Mouse (Mus musculus) embryonic facial prominence, embryonic 12.5 days (tissue): ENCODE measurements around the gene Slc25a22. TPM values are rescaled to one million over a fixed set of nuclear protein-coding genes. Genes with fewer than 3 reads are reported as not detected.

Experiments
- ATAC-seq: fragments of 200-750 bp; cut with Nextera tagmentation; 2 replicates; pipeline ENCODE4 v1.8.0; 2017; ENCODE audit not compliant: insufficient number of reproducible peaks, insufficient read depth, low FRiP score, low TSS enrichment
- H3K27ac ChIP-seq: fragments of 300-500 bp; sonication (generic); 2 replicates; pipeline ENCODE4 v1.5.1; 2016; ENCODE audit warnings: mild to moderate bottlenecking
- H3K27me3 ChIP-seq: fragments of 300-500 bp; sonication (generic); 2 replicates; pipeline ENCODE4 v1.6.1; 2016; ENCODE audit warnings: mild to moderate bottlenecking, moderate library complexity
- H3K36me3 ChIP-seq: fragments of 300-500 bp; sonication (generic); 2 replicates; pipeline ENCODE4 v1.6.1; 2016; ENCODE audit warnings: mild to moderate bottlenecking
- H3K4me1 ChIP-seq: fragments of 300-500 bp; sonication (generic); 2 replicates; pipeline ENCODE4 v1.6.1; 2016
- H3K4me2 ChIP-seq: fragments of 300-500 bp; sonication (generic); replicated peaks from 2 replicates; pipeline ENCODE4 v1.6.1; 2016; ENCODE audit warnings: mild to moderate bottlenecking, moderate library complexity
- H3K4me3 ChIP-seq: fragments of 300-500 bp; sonication (generic); 2 replicates; pipeline ENCODE4 v1.5.1; 2016; ENCODE audit warnings: mild to moderate bottlenecking
- H3K9ac ChIP-seq: fragments of 300-500 bp; sonication (generic); 2 replicates; pipeline ENCODE4 v1.6.1; 2016; ENCODE audit warnings: mild to moderate bottlenecking, moderate library complexity
- H3K9me3 ChIP-seq: fragments of 300-500 bp; sonication (generic); 2 replicates; pipeline ENCODE4 v1.6.1; 2016; ENCODE audit warnings: mild to moderate bottlenecking, moderate library complexity
- WGBS: fragments of 180-500 bp; shearing (Covaris S2); methylation state at CpG from one replicate; pipeline ENCODE4 v1.1.7; 2016; 5-methylcytosine and 5-hydroxymethylcytosine counted together
- polyA plus RNA-seq: library from polyadenylated mRNA; unstranded; fragments of >200 nt; fragmentation: Nextera tagmentation; extraction: Ambion mirVana; gene quantifications from 2 replicates; pipeline ENCODE4 v1.2.1, GENCODE M21; 2016

The Slc25a22 gene
- polyA plus RNA-seq, 1 experiment from 2014 or later: 39.2 TPM

DNA sequence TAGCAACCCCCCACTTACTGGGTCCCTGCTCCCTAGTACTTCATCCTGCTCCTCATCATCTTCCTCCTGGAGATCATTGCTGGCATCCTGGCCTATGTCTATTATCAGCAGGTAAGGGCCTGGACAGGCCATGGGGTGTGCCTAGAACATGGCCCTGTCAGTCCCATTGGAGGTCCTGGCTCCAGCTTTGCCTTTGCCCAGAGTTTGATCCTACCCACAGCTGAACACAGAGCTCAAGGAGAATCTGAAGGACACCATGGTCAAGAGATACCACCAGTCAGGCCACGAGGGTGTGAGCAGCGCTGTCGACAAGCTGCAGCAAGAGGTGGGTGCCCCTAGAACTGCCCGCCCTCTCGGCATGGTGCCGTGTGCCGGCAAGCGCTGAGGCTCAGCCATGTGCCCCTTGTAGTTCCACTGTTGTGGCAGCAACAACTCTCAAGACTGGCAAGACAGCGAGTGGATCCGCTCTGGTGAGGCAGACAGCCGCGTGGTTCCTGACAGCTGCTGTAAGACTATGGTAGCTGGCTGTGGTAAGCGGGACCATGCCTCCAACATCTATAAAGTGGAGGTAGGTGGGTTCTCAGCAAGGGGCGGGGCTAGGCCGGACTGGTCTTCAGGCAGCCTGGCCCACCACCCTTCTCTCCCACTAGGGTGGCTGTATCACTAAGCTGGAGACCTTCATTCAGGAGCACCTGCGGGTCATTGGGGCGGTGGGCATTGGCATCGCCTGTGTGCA lies 32.4 kb upstream of the Slc25a22 start:
- no peak overlapping the region for H3K9ac ChIP-seq
- H3K27me3 ChIP-seq: peaks cover 11% of the 10 kb centered on the region
- WGBS: 90% methylated on average over 18 of the region's 18 CpGs
- H3K4me1 ChIP-seq: peaks cover 41% of the 10 kb centered on the region
- H3K27ac ChIP-seq: no peak overlapping the region
- H3K9me3 ChIP-seq: no peaks in the 10 kb centered on the region
- 0 out of 2 replicates have a peak overlapping the region, but pooled peaks have one; percentile 66 for H3K4me2 ChIP-seq
- no peak for ATAC-seq
- peaks cover 36% of the 10 kb centered on the region for H3K36me3 ChIP-seq
- H3K4me3 ChIP-seq: peak overlapping the region; percentile 75; the same call in 1 of the 2 replicates

DNA sequence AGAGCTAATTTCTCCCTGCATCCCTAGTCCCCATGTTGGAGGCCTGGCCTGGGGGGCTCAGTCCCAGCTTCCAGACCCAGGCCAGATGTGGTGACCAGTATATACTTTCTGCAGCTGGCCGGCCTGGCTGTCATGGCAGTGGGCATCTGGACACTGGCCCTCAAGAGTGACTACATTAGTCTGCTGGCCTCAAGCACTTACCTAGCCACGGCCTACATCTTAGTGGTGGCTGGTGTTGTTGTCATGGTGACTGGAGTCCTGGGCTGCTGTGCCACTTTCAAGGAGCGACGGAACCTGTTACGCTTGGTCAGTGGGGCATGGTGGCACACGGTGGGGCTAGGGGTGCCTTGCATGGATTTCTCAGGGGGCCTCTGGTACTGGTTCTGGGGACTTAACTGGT lies 31.7 kb upstream of the Slc25a22 start:
- H3K4me3 ChIP-seq: peak overlapping the region; percentile 75
- 83% methylated on average over 6 of the region's 6 CpGs for WGBS
- peak overlapping the region; percentile 82; the same call in 1 of the 2 replicates for H3K27ac ChIP-seq

DNA sequence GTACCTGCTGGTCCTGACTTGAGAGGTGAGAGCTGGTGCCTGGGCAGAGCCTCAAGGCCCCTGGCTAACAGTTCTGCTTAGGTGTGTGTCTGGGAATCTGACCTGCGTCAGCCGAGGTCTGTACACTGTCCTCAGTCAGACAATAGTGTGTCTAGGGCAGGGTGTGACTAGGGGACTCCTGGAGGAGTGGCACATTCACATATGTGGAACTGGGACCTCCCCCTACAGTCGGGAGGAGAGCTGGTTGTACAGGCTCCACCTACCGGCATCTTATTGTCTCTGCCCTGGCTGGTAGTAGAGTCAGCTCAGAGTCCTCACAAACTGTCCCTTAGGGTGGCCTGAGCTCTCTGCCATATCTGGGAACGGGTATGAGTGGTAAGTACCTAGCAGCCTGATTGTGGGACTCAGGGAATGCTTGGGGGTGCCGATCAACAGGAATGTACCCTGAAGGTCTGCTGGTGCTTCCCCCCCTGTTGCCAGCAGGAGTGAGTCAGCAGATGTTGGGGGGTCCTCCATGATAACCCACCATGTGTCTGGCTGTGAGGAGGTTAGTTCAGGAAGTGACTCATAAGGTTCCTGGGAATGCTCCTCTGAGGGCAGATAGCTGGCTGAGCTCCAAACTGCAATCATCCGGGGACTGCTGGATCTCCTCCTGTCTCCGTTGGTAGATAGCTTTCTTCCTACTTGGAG lies 31.0 kb upstream of the Slc25a22 start:
- Histone ChIP-seq H3K27ac (peak overlapping the region; percentile 82), H3K36me3 (peaks cover 36% of the 10 kb centered on the region), H3K9me3 (no peaks in the 10 kb centered on the region), H3K4me1 (peaks cover 45% of the 10 kb centered on the region), H3K4me2 (peak overlapping the region; percentile 66), H3K4me3 (peak overlapping the region; percentile 75), H3K27me3 (peaks cover 25% of the 10 kb centered on the region), H3K9ac (peak overlapping the region; percentile 77)
- WGBS: 14% methylated on average over 8 of the region's 8 CpGs
- ATAC-seq: peak; percentile 70

More for the DNA sequence above, 31.7 kb upstream of the Slc25a22 start:
- peaks cover 36% of the 10 kb centered on the region for H3K36me3 ChIP-seq
- no peak for ATAC-seq
- peaks cover 18% of the 10 kb centered on the region for H3K27me3 ChIP-seq
- H3K9ac ChIP-seq: peak overlapping the region; percentile 77
- peak overlapping the region; percentile 66 for H3K4me2 ChIP-seq
- no peaks in the 10 kb centered on the region for H3K9me3 ChIP-seq
- peaks cover 47% of the 10 kb centered on the region for H3K4me1 ChIP-seq

DNA sequence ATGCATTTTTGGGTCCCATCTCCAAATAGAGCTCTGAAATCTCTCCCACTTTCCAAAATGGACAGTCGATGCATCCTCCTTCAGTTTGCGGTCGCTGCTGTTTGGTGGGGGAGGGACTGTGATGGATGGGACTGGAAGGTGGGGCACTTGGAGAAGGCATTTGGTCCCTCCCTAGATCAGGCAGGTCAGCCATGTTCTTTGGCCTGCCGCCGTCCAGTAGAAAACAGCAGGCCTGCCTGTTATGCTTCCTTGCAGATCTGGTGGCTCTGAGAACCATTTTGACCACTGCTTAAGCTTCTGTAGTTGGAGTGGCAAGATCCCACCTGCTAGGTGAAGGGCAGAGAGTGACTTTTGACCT lies 30.5 kb upstream of the Slc25a22 start:
- Histone ChIP-seq H3K9ac (peak overlapping the region; percentile 77), H3K36me3 (peaks cover 36% of the 10 kb centered on the region), H3K4me3 (peak overlapping the region; percentile 75), H3K4me1 (peaks cover 42% of the 10 kb centered on the region), H3K27ac (peak overlapping the region; percentile 82), H3K27me3 (peaks cover 30% of the 10 kb centered on the region), H3K4me2 (peak overlapping the region; percentile 66), H3K9me3 (no peaks in the 10 kb centered on the region)
- 25% methylated on average over 5 of the region's 5 CpGs for WGBS
- ATAC-seq: no peak

DNA sequence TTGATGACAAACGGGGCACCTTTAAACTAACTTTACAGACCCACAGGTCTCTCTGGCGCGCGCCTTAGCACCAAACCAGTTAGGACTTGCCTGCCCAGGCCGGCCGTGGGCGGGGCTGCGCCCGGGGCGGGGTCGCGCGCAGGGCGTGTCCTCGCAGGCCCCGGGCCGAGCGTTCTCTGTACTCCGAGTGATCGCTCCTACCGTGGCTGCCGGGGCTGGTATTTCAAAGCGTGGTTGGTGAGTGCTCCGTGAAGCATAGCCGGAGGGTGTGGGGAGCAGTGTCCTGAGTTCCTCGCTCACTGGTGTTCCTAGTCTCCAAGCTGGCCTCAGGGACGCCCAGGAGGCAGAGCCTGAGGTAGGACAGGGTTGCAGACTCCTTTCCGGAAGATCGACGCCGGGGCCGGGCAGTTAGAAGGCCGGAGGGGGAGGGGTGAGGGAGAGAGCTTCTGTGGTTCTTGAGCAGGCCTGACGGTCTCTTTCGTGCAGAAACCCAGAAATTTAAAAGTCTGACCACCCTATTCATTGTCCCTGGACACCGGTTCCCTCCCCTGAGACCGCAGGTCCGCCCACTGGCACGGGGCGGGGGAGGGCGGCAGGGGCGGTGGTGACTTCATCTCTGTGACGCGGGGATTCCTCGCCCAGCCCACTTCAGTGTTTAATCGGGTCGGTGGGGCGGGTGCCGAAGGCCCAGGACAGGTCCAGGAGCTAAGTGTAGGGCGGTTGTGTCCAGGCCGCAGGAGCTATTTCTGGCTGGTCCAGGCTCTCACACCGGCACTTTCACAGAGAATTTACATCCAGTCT lies 29.7 kb upstream of the Slc25a22 start, which contains the start of gene Cd151:
TSS of gene Cd151 (plus strand) at position 163 of the 801 bp plus-strand sequence.
- H3K27ac ChIP-seq: peak within 1 kb of the TSS; percentile 82
- peak within 1 kb of the TSS; percentile 75 for H3K4me3 ChIP-seq
- peaks cover 43% of the 10 kb centered on the region for H3K4me1 ChIP-seq
- peak; percentile 70 for ATAC-seq
- H3K36me3 ChIP-seq: peaks cover 31% of the 10 kb centered on the region
- peak within 1 kb of the TSS; percentile 66 for H3K4me2 ChIP-seq
- peak within 1 kb of the TSS; percentile 77 for H3K9ac ChIP-seq
- WGBS: 1% methylated on average over 52 of the region's 52 CpGs
- H3K27me3 ChIP-seq: peaks cover 37% of the 10 kb centered on the region
- no peaks in the 10 kb centered on the region for H3K9me3 ChIP-seq

DNA sequence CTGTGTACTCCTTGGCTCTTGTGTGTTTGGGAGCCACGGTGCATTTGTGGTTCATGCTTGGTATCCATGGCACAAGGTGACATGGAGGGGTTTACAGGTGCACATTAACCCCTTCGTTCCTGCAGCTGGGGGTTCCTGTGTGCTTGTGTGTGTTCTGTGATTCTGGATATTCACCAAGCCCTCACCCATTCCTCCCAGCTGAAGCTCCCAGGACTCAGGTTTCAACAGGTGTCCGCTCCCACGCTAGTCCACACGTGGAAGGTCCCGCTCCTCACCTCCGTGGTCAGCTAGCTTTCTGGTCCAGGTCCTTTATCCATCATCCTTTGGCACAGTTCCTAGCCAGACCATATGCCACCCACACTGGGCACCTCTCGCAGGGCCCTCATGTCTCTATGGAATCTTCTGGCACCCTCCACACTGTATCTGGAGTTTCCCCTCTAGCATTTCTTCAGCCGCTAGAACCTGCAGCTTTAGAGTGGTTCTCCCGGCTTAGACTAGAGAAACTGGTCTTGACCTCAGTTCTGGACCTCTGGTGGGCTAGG lies 29.0 kb upstream of the Slc25a22 start:
- ATAC-seq: no peak
- 61% methylated on average over 10 of the region's 10 CpGs for WGBS
- Histone ChIP-seq H3K9me3 (no peaks in the 10 kb centered on the region), H3K4me1 (peaks cover 50% of the 10 kb centered on the region), H3K36me3 (peaks cover 25% of the 10 kb centered on the region), H3K27me3 (peaks cover 45% of the 10 kb centered on the region), H3K4me2 (peak overlapping the region; percentile 66), H3K9ac (peak overlapping the region; percentile 77), H3K4me3 (peak overlapping the region; percentile 75), H3K27ac (peak overlapping the region; percentile 82; the same call in 1 of the 2 replicates)

DNA sequence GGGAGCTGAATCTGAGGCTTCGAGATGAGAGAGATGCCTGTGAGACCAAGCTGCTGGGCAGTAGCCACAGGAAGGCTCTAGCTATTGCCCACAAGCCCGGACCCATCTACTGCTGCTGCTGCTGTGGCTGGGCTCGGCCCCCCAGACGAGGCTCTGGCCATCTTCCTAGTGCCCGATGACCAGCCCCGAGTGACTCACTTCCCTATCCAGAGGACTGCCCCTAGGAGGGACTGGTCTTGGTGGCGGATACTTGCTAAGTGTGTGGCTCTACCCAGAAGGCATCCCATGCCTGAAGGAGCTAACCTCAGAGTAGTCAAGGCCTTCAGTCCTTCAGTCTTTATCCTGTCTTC lies 28.3 kb upstream of the Slc25a22 start:
- Histone ChIP-seq H3K9ac (no peak overlapping the region), H3K36me3 (peaks cover 19% of the 10 kb centered on the region), H3K4me1 (peaks cover 54% of the 10 kb centered on the region), H3K4me3 (no peak overlapping the region), H3K4me2 (no peak overlapping the region), H3K27me3 (peaks cover 52% of the 10 kb centered on the region), H3K27ac (no peak overlapping the region), H3K9me3 (no peaks in the 10 kb centered on the region)
- no peak for ATAC-seq
- WGBS: 74% methylated on average over 7 of the region's 7 CpGs

DNA sequence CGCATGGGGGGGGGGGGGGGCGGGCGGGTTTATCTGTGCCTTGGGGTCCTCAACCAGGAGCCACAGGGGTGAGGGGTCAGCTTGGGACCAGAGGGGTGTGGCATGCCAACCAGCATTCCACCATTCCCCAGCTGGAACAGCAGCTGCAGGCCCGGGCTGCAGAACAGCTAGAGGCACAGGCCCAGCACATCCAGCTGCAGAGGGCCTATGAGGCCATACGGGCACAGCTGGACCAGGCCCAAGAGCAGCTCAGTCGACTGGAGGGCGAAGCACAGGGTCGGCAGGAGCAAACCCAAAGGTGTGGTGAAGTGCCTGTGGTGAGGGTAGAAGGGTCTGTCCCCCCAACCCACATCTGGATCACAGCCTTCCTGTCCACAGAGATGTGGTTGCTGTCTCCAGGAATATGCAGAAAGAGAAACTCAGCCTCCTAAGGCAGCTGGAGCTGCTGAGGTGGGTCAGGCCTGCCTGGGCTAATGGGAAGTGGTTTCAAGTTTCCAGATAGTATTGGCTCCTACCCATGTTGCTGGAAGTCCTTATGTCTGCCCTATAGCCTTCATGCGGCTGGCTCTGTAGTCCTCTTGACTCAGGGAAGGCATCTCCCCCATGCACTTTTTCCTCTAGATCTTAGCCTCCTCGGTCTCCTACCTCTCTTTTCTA lies 27.8 kb upstream of the Slc25a22 start:
- Histone ChIP-seq H3K4me2 (peak overlapping the region; percentile 44), H3K27ac (0 out of 2 replicates have a peak overlapping the region, but pooled peaks have one; percentile 47), H3K4me1 (peaks cover 54% of the 10 kb centered on the region), H3K36me3 (peaks cover 14% of the 10 kb centered on the region), H3K4me3 (peak overlapping the region; percentile 20), H3K9ac (no peak overlapping the region), H3K27me3 (peaks cover 57% of the 10 kb centered on the region), H3K9me3 (no peaks in the 10 kb centered on the region)
- 28% methylated on average over 10 of the region's 10 CpGs for whole genome bisulfite sequencing
- no peak for ATAC-seq

DNA sequence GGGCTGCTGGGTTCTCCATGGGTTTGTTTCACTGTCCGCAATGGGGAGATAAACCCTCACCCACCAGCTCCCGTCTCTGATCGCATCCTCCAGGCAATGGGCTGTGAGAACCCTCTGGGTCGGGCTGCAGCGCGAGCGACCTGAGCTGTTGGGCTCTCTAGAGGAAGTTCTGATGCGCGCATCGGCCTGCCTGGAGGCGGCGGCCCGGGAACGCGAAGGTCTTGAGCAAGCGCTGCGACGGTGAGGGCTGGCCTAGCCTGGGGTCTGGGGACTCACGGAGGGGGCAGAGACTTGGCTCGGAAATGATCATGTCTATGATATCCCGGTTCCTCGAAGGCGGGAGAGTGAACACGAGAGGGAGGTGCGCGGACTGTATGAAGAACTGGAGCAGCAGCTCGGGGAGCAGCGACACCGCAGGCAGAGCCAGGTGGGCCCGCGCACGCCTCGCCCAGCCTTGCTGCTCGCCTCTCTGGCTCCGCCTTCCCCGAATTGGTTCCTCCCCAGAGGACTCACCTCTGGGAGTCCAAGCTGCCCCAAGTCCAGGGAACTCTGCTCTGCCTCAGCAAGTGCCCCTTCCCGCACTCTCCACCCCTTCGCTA lies 27.0 kb upstream of the Slc25a22 start:
- 4% methylated on average over 33 of the region's 38 CpGs for WGBS
- H3K4me2 ChIP-seq: peak overlapping the region; percentile 44
- no peaks in the 10 kb centered on the region for H3K9me3 ChIP-seq
- peaks cover 49% of the 10 kb centered on the region for H3K4me1 ChIP-seq
- peak overlapping the region; percentile 20 for H3K4me3 ChIP-seq
- peaks cover 6% of the 10 kb centered on the region; the same call in 1 of the 2 replicates for H3K36me3 ChIP-seq
- H3K27ac ChIP-seq: 0 out of 2 replicates have a peak overlapping the region, but pooled peaks have one; percentile 47
- peaks cover 65% of the 10 kb centered on the region for H3K27me3 ChIP-seq
- no peak for ATAC-seq
- H3K9ac ChIP-seq: peak overlapping the region; percentile 43

DNA sequence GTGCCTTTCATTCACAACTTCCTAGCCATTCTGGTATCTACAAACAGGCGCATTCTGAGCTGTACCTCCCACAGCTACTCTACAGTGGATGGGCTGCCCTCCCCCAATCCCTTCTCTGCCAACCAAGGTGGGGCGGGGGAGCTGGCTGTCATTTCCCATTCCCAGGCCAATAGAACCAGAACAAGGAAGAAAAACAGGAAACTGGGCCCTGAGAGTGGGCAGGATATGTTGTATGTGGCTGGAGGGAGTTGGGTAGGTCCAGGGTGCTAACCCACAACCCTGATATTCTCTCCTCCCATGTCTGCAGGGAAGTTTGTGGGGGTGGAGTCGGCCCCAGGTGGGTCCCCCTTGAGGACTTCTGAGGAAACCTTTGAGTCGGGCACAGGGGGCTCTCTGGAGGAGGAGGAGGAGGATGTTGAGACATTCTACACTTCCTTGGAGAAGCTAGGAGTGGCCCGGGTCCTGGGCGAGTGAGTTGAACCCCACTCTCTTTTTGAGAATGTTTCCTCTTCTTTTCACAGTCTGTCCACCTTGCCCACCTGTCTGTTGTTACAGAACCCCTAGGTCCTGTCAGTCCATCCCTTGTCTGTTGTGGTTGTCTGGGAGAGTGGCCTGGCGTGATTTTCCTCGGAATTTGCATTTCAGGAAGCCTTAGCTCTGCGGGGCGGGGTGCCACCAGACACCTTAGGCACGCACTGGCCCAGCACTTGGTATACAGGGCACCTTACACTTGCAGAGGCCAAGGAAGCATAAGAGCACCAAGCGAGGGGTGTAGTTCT lies 26.3 kb upstream of the Slc25a22 start:
- ATAC-seq: no peak
- Histone ChIP-seq H3K4me2 (peak overlapping the region; percentile 44), H3K9ac (peak overlapping the region; percentile 43; the same call in 1 of the 2 replicates), H3K9me3 (no peaks in the 10 kb centered on the region), H3K27me3 (peaks cover 72% of the 10 kb centered on the region), H3K36me3 (no peaks in the 10 kb centered on the region), H3K27ac (0 out of 2 replicates have a peak overlapping the region, but pooled peaks have one; percentile 36), H3K4me1 (peaks cover 42% of the 10 kb centered on the region), H3K4me3 (peak overlapping the region; percentile 20; the same call in 1 of the 2 replicates)
- WGBS: 24% methylated on average over 12 of the region's 12 CpGs
